Mouse (Mus musculus): Measurements from ENCODE around the gene Dhx58. TPM values are rescaled to one million over a fixed set of nuclear protein-coding genes. Genes with fewer than 3 reads are reported as not detected.

Gene Dhx58
- polyA plus RNA-seq, 1 experiment from 2014 or later: 3.9 TPM

GRCm38 (mm10) chr11:100719893-100720292 is 15.8 kb upstream of the Dhx58 start:
- H3K9me3 ChIP-seq (ENCODE audit: low read length): no peaks in the 10 kb centered on the region
- peaks cover 44% of the 10 kb centered on the region for H3K36me3 ChIP-seq (replicated peaks; ENCODE audit: insufficient read depth, low read length)
- H3K27me3 ChIP-seq (ENCODE audit: insufficient read depth, low read length): no peaks in the 10 kb centered on the region
- no peak overlapping the region for H3K4me3 ChIP-seq (ENCODE audit: low read depth, low read length)
- H3K4me2 ChIP-seq (ENCODE audit: low read depth, low read length): no peak overlapping the region
- H3K4me1 ChIP-seq (ENCODE audit: insufficient read depth): peaks cover 43% of the 10 kb centered on the region
- no peak for DNase-seq
- no peak for ATAC-seq
- no peak for TF ChIP-seq CTCF (IDR thresholded peaks at IDR 0.05; ENCODE audit: low read depth)
- no peak for TF ChIP-seq EP300 (IDR thresholded peaks at IDR 0.05; ENCODE audit: low read depth)
- H3K9ac ChIP-seq (replicated peaks): no peak overlapping the region
- H3K27ac ChIP-seq (ENCODE audit: low read depth): peak overlapping the region; percentile 71
- WGBS (ENCODE audit: insufficient replicate concordance): 84% methylated on average over 11 of the region's 11 CpGs

- no peak overlapping the region for H3K4me3 ChIP-seq (ENCODE audit: low read depth, low read length)
- no peak overlapping the region for H3K9ac ChIP-seq (replicated peaks)
- ATAC-seq (peak; percentile 28), DNase-seq (no peak)
- no peaks in the 10 kb centered on the region for H3K27me3 ChIP-seq (ENCODE audit: insufficient read depth, low read length)
- H3K36me3 ChIP-seq (replicated peaks; ENCODE audit: insufficient read depth, low read length): peaks cover 47% of the 10 kb centered on the region
- WGBS (ENCODE audit: insufficient replicate concordance): 77% methylated on average over 3 of the region's 3 CpGs
- H3K4me2 ChIP-seq (ENCODE audit: low read depth, low read length): no peak overlapping the region
- H3K9me3 ChIP-seq (ENCODE audit: low read length): no peaks in the 10 kb centered on the region
- TF ChIP-seq CTCF (IDR thresholded peaks at IDR 0.05; ENCODE audit: low read depth) (no peak), EP300 (IDR thresholded peaks at IDR 0.05; ENCODE audit: low read depth) (no peak)
- peaks cover 39% of the 10 kb centered on the region for H3K4me1 ChIP-seq (ENCODE audit: insufficient read depth)
- peak overlapping the region; percentile 71 for H3K27ac ChIP-seq (ENCODE audit: low read depth)
These were observed 15.2 kb upstream of the Dhx58 start for GRCm38 (mm10) chr11:100719312-100719711.

- 86% methylated on average over 4 of the region's 4 CpGs for WGBS (ENCODE audit: insufficient replicate concordance)
- Histone ChIP-seq H3K27me3 (ENCODE audit: insufficient read depth, low read length) (no peaks in the 10 kb centered on the region), H3K4me1 (ENCODE audit: insufficient read depth) (peaks cover 41% of the 10 kb centered on the region), H3K9ac (replicated peaks) (no peak overlapping the region), H3K4me3 (ENCODE audit: low read depth, low read length) (no peak overlapping the region), H3K27ac (ENCODE audit: low read depth) (no peak overlapping the region), H3K4me2 (ENCODE audit: low read depth, low read length) (no peak overlapping the region), H3K36me3 (replicated peaks; ENCODE audit: insufficient read depth, low read length) (peaks cover 47% of the 10 kb centered on the region), H3K9me3 (ENCODE audit: low read length) (no peaks in the 10 kb centered on the region)
- no peak for TF ChIP-seq CTCF (IDR thresholded peaks at IDR 0.05; ENCODE audit: low read depth)
- ATAC-seq: no peak
- no peak for DNase-seq
These were observed 14.8 kb upstream of the Dhx58 start for GRCm38 (mm10) chr11:100718866-100719265.

GRCm38 (mm10) chr11:100718462-100718861 is 14.4 kb upstream of the Dhx58 start:
- no peak for TF ChIP-seq EP300 (IDR thresholded peaks at IDR 0.05; ENCODE audit: low read depth)
- WGBS (ENCODE audit: insufficient replicate concordance): 88% methylated on average over 7 of the region's 7 CpGs
- H3K9me3 ChIP-seq (ENCODE audit: low read length): no peaks in the 10 kb centered on the region
- H3K4me2 ChIP-seq (ENCODE audit: low read depth, low read length): no peak overlapping the region
- no peak overlapping the region for H3K27ac ChIP-seq (ENCODE audit: low read depth)
- peaks cover 47% of the 10 kb centered on the region for H3K36me3 ChIP-seq (replicated peaks; ENCODE audit: insufficient read depth, low read length)
- DNase-seq (no peak), ATAC-seq (no peak)
- H3K4me3 ChIP-seq (ENCODE audit: low read depth, low read length): no peak overlapping the region
- no peak overlapping the region for H3K9ac ChIP-seq (replicated peaks)
- no peaks in the 10 kb centered on the region for H3K27me3 ChIP-seq (ENCODE audit: insufficient read depth, low read length)
- H3K4me1 ChIP-seq (ENCODE audit: insufficient read depth): peaks cover 42% of the 10 kb centered on the region

GRCm38 (mm10) chr11:100716649-100717048 is 12.6 kb upstream of the Dhx58 start:
- H3K36me3 ChIP-seq (replicated peaks; ENCODE audit: insufficient read depth, low read length): peaks cover 47% of the 10 kb centered on the region
- H3K4me2 ChIP-seq (ENCODE audit: low read depth, low read length): no peak overlapping the region
- no peak overlapping the region for H3K4me3 ChIP-seq (ENCODE audit: low read depth, low read length)
- WGBS (ENCODE audit: insufficient replicate concordance): 81% methylated on average over 3 of the region's 3 CpGs
- no peaks in the 10 kb centered on the region for H3K27me3 ChIP-seq (ENCODE audit: insufficient read depth, low read length)
- no peak for ATAC-seq
- H3K4me1 ChIP-seq (ENCODE audit: insufficient read depth): peaks cover 37% of the 10 kb centered on the region
- DNase-seq: no peak
- H3K9ac ChIP-seq (replicated peaks): no peak overlapping the region
- H3K9me3 ChIP-seq (ENCODE audit: low read length): no peaks in the 10 kb centered on the region
- no peak overlapping the region for H3K27ac ChIP-seq (ENCODE audit: low read depth)
- TF ChIP-seq CTCF (IDR thresholded peaks at IDR 0.05; ENCODE audit: low read depth): no peak
- TF ChIP-seq EP300 (IDR thresholded peaks at IDR 0.05; ENCODE audit: low read depth): no peak

- H3K4me2 ChIP-seq (ENCODE audit: low read depth, low read length): no peak overlapping the region
- no peaks in the 10 kb centered on the region for H3K27me3 ChIP-seq (ENCODE audit: insufficient read depth, low read length)
- no peaks in the 10 kb centered on the region for H3K9me3 ChIP-seq (ENCODE audit: low read length)
- H3K4me3 ChIP-seq (ENCODE audit: low read depth, low read length): no peak overlapping the region
- WGBS (ENCODE audit: insufficient replicate concordance): 88% methylated on average over 6 of the region's 6 CpGs
- H3K36me3 ChIP-seq (replicated peaks; ENCODE audit: insufficient read depth, low read length): peaks cover 47% of the 10 kb centered on the region
- H3K9ac ChIP-seq (replicated peaks): no peak overlapping the region
- peaks cover 28% of the 10 kb centered on the region for H3K4me1 ChIP-seq (ENCODE audit: insufficient read depth)
- H3K27ac ChIP-seq (ENCODE audit: low read depth): no peak overlapping the region
- no peak for TF ChIP-seq CTCF (IDR thresholded peaks at IDR 0.05; ENCODE audit: low read depth)
- TF ChIP-seq EP300 (IDR thresholded peaks at IDR 0.05; ENCODE audit: low read depth): no peak
- ATAC-seq (no peak), DNase-seq (no peak)
These were observed 10.9 kb upstream of the Dhx58 start for GRCm38 (mm10) chr11:100714948-100715347.

GRCm38 (mm10) chr11:100714534-100714915 is 10.5 kb upstream of the Dhx58 start:
- peak overlapping the region; percentile 40 for H3K4me3 ChIP-seq (ENCODE audit: low read depth, low read length)
- H3K27ac ChIP-seq (ENCODE audit: low read depth): peak overlapping the region; percentile 66
- ATAC-seq: peak; percentile 63
- no peaks in the 10 kb centered on the region for H3K27me3 ChIP-seq (ENCODE audit: insufficient read depth, low read length)
- peak overlapping the region; percentile 84 for H3K4me2 ChIP-seq (ENCODE audit: low read depth, low read length)
- peak; percentile 98 for TF ChIP-seq CTCF (IDR thresholded peaks at IDR 0.05; ENCODE audit: low read depth)
- TF ChIP-seq EP300 (IDR thresholded peaks at IDR 0.05; ENCODE audit: low read depth): no peak
- DNase-seq: peak; percentile 88
- H3K36me3 ChIP-seq (replicated peaks; ENCODE audit: insufficient read depth, low read length): peaks cover 47% of the 10 kb centered on the region
- 0 out of 2 replicates have a peak overlapping the region, but pooled peaks have one; percentile 62 for H3K9ac ChIP-seq (replicated peaks)
- H3K4me1 ChIP-seq (ENCODE audit: insufficient read depth): peaks cover 28% of the 10 kb centered on the region
- WGBS (ENCODE audit: insufficient replicate concordance): 40% methylated on average over 6 of the region's 6 CpGs
- H3K9me3 ChIP-seq (ENCODE audit: low read length): no peaks in the 10 kb centered on the region

Measured in liver, postnatal 0 days (tissue).